ENCODE assay signal across 13 mouse cellular contexts in genomic region chr7:68851981-68852575, GRCm38 (mm10).
DNase-seq lines count a peak whose midpoint lies in the region; ATAC-seq lines count a peak whose summit lies in the region.
"Had no signal": no experiment of that assay in that cellular context is flagged by ENCODE, and none has a peak within 500 bp of the region (broad histone marks: within the 10 kb centered on the region; RNA-seq: fewer than 3 reads in every experiment).

No protein-coding gene starts in this region.

- intact Hi-C loops in heart, postnatal 14 days (cut with DNase I): no loop called here

- DNase-seq in heart, adult 11 months: peak; percentile 55
- no peak for DNase-seq in heart, postnatal 14 days
- DNase-seq in ovary, postnatal 36 days (ENCODE audit: low spot score): peak; percentile 7
- no peak for DNase-seq in ovary, postnatal 10 days (ENCODE audit: low spot score)
- DNase-seq in layer of hippocampus, adult 9-10 months (ENCODE audit: low spot score): peak; percentile 64
- DNase-seq in right cerebral cortex, postnatal 25 days: peak; percentile 64
- DNase-seq in gastrocnemius, adult 8-10 months (ENCODE audit: low spot score in 2 of 2): no peak
- DNase-seq: cerebellum, adult 11-12 months; gastrocnemius, postnatal 25 days; midbrain, embryonic 14.5 days had no signal

- ATAC-seq in monocyte, adult 5-6 weeks (replicated peaks; ENCODE audit: insufficient number of reproducible peaks, low FRiP score, low TSS enrichment, poor library complexity, severe bottlenecking): no peak
- ATAC-seq: inflammation-experienced regulatory T-cells, adult 6 months; lung, postnatal 0 days had no signal

Comparison
In these comparisons a context has a peak if more than half of its experiments do, and no peak if none do; other contexts are left out.
1. DNase-seq: peak in heart, adult 11 months (single experiment), ovary, postnatal 36 days (single experiment), layer of hippocampus, adult 9-10 months (single experiment) and right cerebral cortex, postnatal 25 days (single experiment); none in heart, postnatal 14 days (0 of 2), ovary, postnatal 10 days (single experiment) and gastrocnemius, adult 8-10 months (0 of 2).